Mouse (Mus musculus) lung, adult 2 months (tissue): ENCODE data around the gene Hist1h3b.

ENCODE experiments used
- CTCF ChIP-seq: fragments of 200-500 bp; IDR thresholded peaks from 2 replicates; pipeline ENCODE4 v1.5.1; 2011; ENCODE audit warnings: mild to moderate bottlenecking, low read length, control low read depth; ENCODE audit not compliant: insufficient read depth
- POLR2A ChIP-seq: fragments of 200-500 bp; IDR thresholded peaks from 2 replicates; pipeline ENCODE4 v1.6.1; 2011; ENCODE audit warnings: low read depth, mild to moderate bottlenecking, control low read depth, low read length, borderline replicate concordance; ENCODE audit errors: extremely low read depth

- TF ChIP-seq CTCF (no peak), POLR2A (no peak)
Observed at GRCm38 (mm10) chr13:23743215-23743614, 8.9 kb upstream of the Hist1h3b start.
